Mouse (Mus musculus) bone marrow macrophage, adult 2 months (primary cell): ENCODE results near the gene Sft2d1.

ENCODE experiments used
- CTCF ChIP-seq: IDR thresholded peaks from 2 replicates; pipeline ENCODE4 v1.5.1; 2012; ENCODE audit warnings: low read depth, mild to moderate bottlenecking, low read length, moderate library complexity
- POLR2A ChIP-seq: IDR thresholded peaks from 2 replicates; pipeline ENCODE4 v1.6.1; 2012; ENCODE audit warnings: mild to moderate bottlenecking, low read depth, low read length, borderline replicate concordance

- TF ChIP-seq POLR2A (no peak), CTCF (no peak)
These were observed 17.7 kb downstream of the Sft2d1 start for GRCm38 (mm10) chr17:8328511-8329174.
